Comparison of ENCODE assay signal across 8 mouse cellular contexts in genomic region chr4:117834457-117834844, GRCm38 (mm10). TPM values are rescaled to one million over a fixed set of nuclear protein-coding genes. Genes with fewer than 3 reads are reported as not detected.
DNase-seq lines count a peak whose midpoint lies in the region; ATAC-seq and TF ChIP-seq lines count a peak whose summit lies in the region.

Slc6a9 (plus strand) TSS chr4:117834506.

- TF ChIP-seq CTCF in bone marrow macrophage, adult 2 months (IDR thresholded peaks at IDR 0.05; ENCODE audit: low read depth, low read length) = no peak
- TF ChIP-seq CTCF in forebrain, postnatal 0 days (IDR thresholded peaks at IDR 0.05; ENCODE audit: low read depth) = no peak

- peak within 1 kb of the TSS; percentile 88 for H3K9ac ChIP-seq in kidney, embryonic 15.5 days
- peak within 1 kb of the TSS; percentile 91 for H3K9ac ChIP-seq in forebrain, postnatal 0 days
- H3K9ac ChIP-seq in limb, embryonic 15.5 days = peak within 1 kb of the TSS; percentile 71

- 0 out of 2 replicates have a peak, but pooled peaks cover 4% of the 10 kb centered on the region for H3K27me3 ChIP-seq in kidney, embryonic 15.5 days
- H3K27me3 ChIP-seq in forebrain, postnatal 0 days (ENCODE audit: insufficient read depth, low read length) = no peaks in the 10 kb centered on the region
- H3K27me3 ChIP-seq in limb, embryonic 15.5 days = peaks cover 6% of the 10 kb centered on the region; the same call in 1 of the 2 replicates

- peaks cover 38% of the 10 kb centered on the region for H3K4me1 ChIP-seq in kidney, embryonic 15.5 days
- H3K4me1 ChIP-seq in bone marrow macrophage, adult 2 months (ENCODE audit: control insufficient read depth, insufficient read depth, low read length) = peaks cover 5% of the 10 kb centered on the region; the same call in 1 of the 2 replicates
- H3K4me1 ChIP-seq in forebrain, postnatal 0 days (ENCODE audit: insufficient read depth) = no peaks in the 10 kb centered on the region
- H3K4me1 ChIP-seq in limb, embryonic 15.5 days = peaks cover 32% of the 10 kb centered on the region

- no peak for DNase-seq in kidney, postnatal 25 days
- no peak for DNase-seq in forebrain, postnatal 0 days
- no peak for DNase-seq in frontal cortex, postnatal 14 days (ENCODE audit: low spot score in 2 of 2)
- DNase-seq in frontal cortex, postnatal 25 days (ENCODE audit: low spot score in 2 of 2) = no peak
- DNase-seq in thymus, postnatal 25 days = no peak

- H3K27ac ChIP-seq in kidney, embryonic 15.5 days = peak within 1 kb of the TSS; percentile 87
- no peak within 1 kb of the TSS for H3K27ac ChIP-seq in bone marrow macrophage, adult 2 months (ENCODE audit: insufficient read depth, low read depth, low read length)
- peak within 1 kb of the TSS; percentile 93 for H3K27ac ChIP-seq in forebrain, postnatal 0 days (ENCODE audit: low read depth, low read length)
- H3K27ac ChIP-seq in limb, embryonic 15.5 days = peak within 1 kb of the TSS; percentile 92

- H3K4me2 ChIP-seq in kidney, embryonic 15.5 days = peak within 1 kb of the TSS; percentile 97
- peak within 1 kb of the TSS; percentile 91 for H3K4me2 ChIP-seq in forebrain, postnatal 0 days (ENCODE audit: low read depth)
- H3K4me2 ChIP-seq in limb, embryonic 15.5 days = peak within 1 kb of the TSS; percentile 94

- H3K4me3 ChIP-seq in kidney, embryonic 15.5 days (replicated peaks) = peak within 1 kb of the TSS; percentile 83
- H3K4me3 ChIP-seq in bone marrow macrophage, adult 2 months (ENCODE audit: insufficient read depth, low read length) = peak within 1 kb of the TSS; percentile 81
- H3K4me3 ChIP-seq in forebrain, postnatal 0 days (ENCODE audit: low read depth, low read length) = peak within 1 kb of the TSS; percentile 76
- peak within 1 kb of the TSS; percentile 85 for H3K4me3 ChIP-seq in limb, embryonic 15.5 days

- H3K9me3 ChIP-seq in kidney, embryonic 15.5 days (replicated peaks) = no peaks in the 10 kb centered on the region
- H3K9me3 ChIP-seq in forebrain, postnatal 0 days (ENCODE audit: low read length) = no peaks in the 10 kb centered on the region
- H3K9me3 ChIP-seq in limb, embryonic 15.5 days = no peaks in the 10 kb centered on the region

- WGBS in kidney, embryonic 15.5 days = 24% methylated on average over 3 of the region's 3 CpGs
- 23% methylated on average over 3 of the region's 3 CpGs for WGBS in forebrain, postnatal 0 days
- WGBS in limb, embryonic 15.5 days = 30% methylated on average over 3 of the region's 3 CpGs

- no peak for TF ChIP-seq POLR2A in bone marrow macrophage, adult 2 months (IDR thresholded peaks at IDR 0.05; ENCODE audit: borderline replicate concordance, low read depth, low read length)

- H3K36me3 ChIP-seq in kidney, embryonic 15.5 days = no peaks in the 10 kb centered on the region
- no peaks in the 10 kb centered on the region for H3K36me3 ChIP-seq in forebrain, postnatal 0 days (ENCODE audit: insufficient read depth)
- H3K36me3 ChIP-seq in limb, embryonic 15.5 days = peaks cover 3% of the 10 kb centered on the region; the same call in 1 of the 2 replicates

- ATAC-seq in kidney, embryonic 15.5 days (replicated peaks; ENCODE audit: low FRiP score) = no peak
- no peak for ATAC-seq in forebrain, postnatal 0 days
- ATAC-seq in limb, embryonic 15.5 days (ENCODE audit: insufficient number of reproducible peaks, low FRiP score, low TSS enrichment, low read depth) = no peak

RNA-seq across cellular contexts. Expression of gene Slc6a9, which starts in this region (rescaled TPM):
- 9.4 and 15.2 TPM in 2 replicates for polyA plus RNA-seq in kidney, embryonic 15.5 days (2015; fragmentation: Nextera tagmentation; extraction: Ambion mirVana)
- polyA plus RNA-seq in bone marrow macrophage, adult 2 months (2012; ENCODE audit: insufficient read depth, insufficient read length, missing spikeins) = 0.33 and 2.2 TPM in 2 replicates
- 30.6 and 35.0 TPM in 2 replicates for total RNA-seq in forebrain, postnatal 0 days (2014; rRNA removed)
- polyA plus RNA-seq in forebrain, postnatal 0 days (2015; fragmentation: Nextera tagmentation; extraction: Ambion mirVana) = 18.7 and 33.7 TPM in 2 replicates
- polyA plus RNA-seq in limb, embryonic 15.5 days (2015; fragmentation: Nextera tagmentation; extraction: Ambion mirVana) = 11.6 and 13.1 TPM in 2 replicates
